ENCODE assay signal across 21 mouse cellular contexts in the genomic region with DNA sequence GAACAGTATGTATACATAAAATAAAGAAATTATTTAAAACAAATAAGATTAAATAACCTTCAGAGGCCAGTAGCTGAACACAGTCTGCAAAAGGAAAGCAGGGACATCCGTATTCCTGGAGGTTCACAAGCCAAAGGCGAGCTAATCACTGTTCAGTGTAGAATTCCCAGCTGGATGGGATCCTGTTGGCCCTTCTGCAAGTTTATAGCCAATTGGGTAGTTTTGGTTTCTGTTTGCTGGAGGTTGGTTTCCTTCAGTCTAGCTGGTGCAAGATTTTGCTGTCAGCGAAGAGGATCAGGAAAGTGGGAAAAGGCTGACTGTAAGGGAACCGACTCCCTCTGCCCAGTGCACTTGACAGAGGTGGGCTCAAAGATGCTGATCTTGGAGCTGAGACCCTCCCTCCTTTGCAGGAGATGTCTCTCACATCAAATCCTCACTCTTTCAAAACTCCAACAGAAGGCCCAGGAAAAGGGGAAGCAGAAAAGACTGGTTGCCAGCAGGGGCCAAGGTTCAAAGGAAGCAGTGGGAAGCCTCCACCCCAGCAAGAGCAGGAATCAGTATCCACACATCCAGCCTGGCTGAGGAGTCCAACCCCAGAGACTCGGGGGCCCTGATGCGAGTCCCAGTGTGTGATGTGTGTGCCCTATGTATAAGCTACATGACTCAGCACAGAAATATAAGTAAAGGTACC.
DNase-seq lines count a peak whose midpoint lies in the region; ATAC-seq lines count a peak whose summit lies in the region.
"Had no signal": no experiment of that assay in that cellular context is flagged by ENCODE, and none has a peak within 500 bp of the region (broad histone marks: within the 10 kb centered on the region; RNA-seq: fewer than 3 reads in every experiment).

No protein-coding gene starts in this region.

- H3K27ac ChIP-seq in intestine, embryonic 16.5 days (ENCODE audit: low read length) = peak overlapping the region; percentile 83
- no peak overlapping the region for H3K27ac ChIP-seq in embryonic facial prominence, embryonic 10.5 days (replicated peaks)
- no peak overlapping the region for H3K27ac ChIP-seq in forebrain, embryonic 14.5 days (ENCODE audit: low read depth, low read length)
- H3K27ac ChIP-seq: limb, embryonic 15.5 days; neural tube, embryonic 12.5 days; stomach, postnatal 0 days had no signal

- DNase-seq in adrenal gland, postnatal 14 days = peak; percentile 15
- DNase-seq in adrenal gland, postnatal 4 days (ENCODE audit: low spot score in 2 of 2) = no peak
- peak; percentile 31 for DNase-seq in kidney, adult 11 months
- no peak for DNase-seq in kidney, postnatal 14 days
- DNase-seq in kidney, postnatal 25 days = peak; percentile 49 to 52
- DNase-seq in embryonic facial prominence, embryonic 10.5 days (ENCODE audit: low spot score) = no peak
- no peak for DNase-seq in forebrain, embryonic 14.5 days (ENCODE audit: low spot score)
- DNase-seq: adrenal gland, postnatal 10 days; cerebellum, adult 8-10 months; forebrain, postnatal 0 days; layer of hippocampus, postnatal 36 days; lung, postnatal 4 days; right cerebral cortex, postnatal 14 days; thymus, postnatal 25 days had no signal

- no peak overlapping the region for H3K4me2 ChIP-seq in intestine, embryonic 16.5 days (ENCODE audit: low read depth, low read length)
- no peak overlapping the region for H3K4me2 ChIP-seq in forebrain, embryonic 14.5 days (ENCODE audit: low read length)
- H3K4me2 ChIP-seq: embryonic facial prominence, embryonic 13.5 days; limb, embryonic 15.5 days; midbrain, embryonic 11.5 days; neural tube, embryonic 12.5 days had no signal

- WGBS in intestine, embryonic 16.5 days = 63% methylated on average over 6 of the region's 6 CpGs
- WGBS in embryonic facial prominence, embryonic 10.5 days = 72% methylated on average over 6 of the region's 6 CpGs
- WGBS in forebrain, embryonic 14.5 days = 78% methylated on average over 6 of the region's 6 CpGs

- ATAC-seq in intestine, embryonic 16.5 days = peak; percentile 70
- no peak for ATAC-seq in forebrain, embryonic 14.5 days
- ATAC-seq: forebrain, postnatal 0 days; hindbrain, embryonic 16.5 days had no signal

- H3K27me3 ChIP-seq in intestine, embryonic 16.5 days (replicated peaks; ENCODE audit: control insufficient read depth, insufficient read depth, low read length) = no peaks in the 10 kb centered on the region
- no peaks in the 10 kb centered on the region for H3K27me3 ChIP-seq in embryonic facial prominence, embryonic 10.5 days (replicated peaks; ENCODE audit: low read depth, poor library complexity, severe bottlenecking)
- H3K27me3 ChIP-seq in forebrain, embryonic 14.5 days (replicated peaks; ENCODE audit: control insufficient read depth, insufficient read depth, low read length) = no peaks in the 10 kb centered on the region
- H3K27me3 ChIP-seq: embryonic facial prominence, embryonic 13.5 days; limb, embryonic 15.5 days; neural tube, embryonic 12.5 days had no signal

- no peaks in the 10 kb centered on the region for H3K36me3 ChIP-seq in intestine, embryonic 16.5 days (ENCODE audit: control insufficient read depth, insufficient read depth, low read length)
- H3K36me3 ChIP-seq in embryonic facial prominence, embryonic 10.5 days (replicated peaks) = no peaks in the 10 kb centered on the region
- H3K36me3 ChIP-seq in forebrain, embryonic 14.5 days (ENCODE audit: control insufficient read depth, insufficient read depth, low read length) = no peaks in the 10 kb centered on the region
- H3K36me3 ChIP-seq: embryonic facial prominence, embryonic 13.5 days; limb, embryonic 15.5 days; neural tube, embryonic 12.5 days had no signal

- H3K4me3 ChIP-seq in intestine, embryonic 16.5 days (ENCODE audit: low read length) = no peak overlapping the region
- no peak overlapping the region for H3K4me3 ChIP-seq in embryonic facial prominence, embryonic 10.5 days
- H3K4me3 ChIP-seq in forebrain, embryonic 14.5 days (ENCODE audit: low read depth, low read length) = no peak overlapping the region
- H3K4me3 ChIP-seq: embryonic facial prominence, embryonic 13.5 days; limb, embryonic 15.5 days; neural tube, embryonic 12.5 days had no signal

- H3K4me1 ChIP-seq in intestine, embryonic 16.5 days (ENCODE audit: control insufficient read depth, insufficient read depth, low read length) = peaks cover 4% of the 10 kb centered on the region; the same call in 1 of the 2 replicates
- H3K4me1 ChIP-seq in embryonic facial prominence, embryonic 10.5 days = peaks cover 11% of the 10 kb centered on the region; the same call in 1 of the 2 replicates
- no peaks in the 10 kb centered on the region for H3K4me1 ChIP-seq in forebrain, embryonic 14.5 days (ENCODE audit: control insufficient read depth, insufficient read depth, low read length)
- H3K4me1 ChIP-seq: limb, embryonic 15.5 days; neural tube, embryonic 12.5 days had no signal

- no peaks in the 10 kb centered on the region for H3K9me3 ChIP-seq in intestine, embryonic 16.5 days (ENCODE audit: control insufficient read depth, low read length)
- no peaks in the 10 kb centered on the region for H3K9me3 ChIP-seq in embryonic facial prominence, embryonic 10.5 days
- H3K9me3 ChIP-seq in forebrain, embryonic 14.5 days (replicated peaks; ENCODE audit: control insufficient read depth, low read length) = no peaks in the 10 kb centered on the region
- H3K9me3 ChIP-seq: embryonic facial prominence, embryonic 13.5 days; limb, embryonic 15.5 days; neural tube, embryonic 12.5 days had no signal

- H3K9ac ChIP-seq in intestine, embryonic 16.5 days (ENCODE audit: low read depth, low read length) = no peak overlapping the region
- no peak overlapping the region for H3K9ac ChIP-seq in forebrain, embryonic 14.5 days (ENCODE audit: low read length)
- H3K9ac ChIP-seq: embryonic facial prominence, embryonic 13.5 days; forebrain, postnatal 0 days; limb, embryonic 15.5 days; neural tube, embryonic 12.5 days had no signal

Comparison
In these comparisons a context has a peak if more than half of its experiments do, and no peak if none do; other contexts are left out.
1. DNase-seq: peak in adrenal gland, postnatal 14 days (single experiment), kidney, adult 11 months (single experiment) and kidney, postnatal 25 days (2 of 2); none in adrenal gland, postnatal 4 days (0 of 2), kidney, postnatal 14 days (single experiment), embryonic facial prominence, embryonic 10.5 days (single experiment) and forebrain, embryonic 14.5 days (single experiment).